Mouse (Mus musculus) duodenum, adult 2 months (tissue): ENCODE results near the gene Sec63. TPM values are rescaled to one million over a fixed set of nuclear protein-coding genes. Genes with fewer than 3 reads are reported as not detected.

Source experiments
- polyA plus RNA-seq: library from polyadenylated mRNA; depleted of rRNA; stranded (reverse); fragments of >200 nt; gene quantifications from 2 replicates; pipeline ENCODE4 v1.2.3, GENCODE M21; 2012; ENCODE audit warnings: low replicate concordance; rRNA removed

Sec63 gene
- 3.0 and 5.1 TPM in 2 replicates for polyA plus RNA-seq

GRCm38 (mm10) chr10:42760999-42761900, at the start of gene Sec63:
Gene Sec63 (plus strand): TSS chr10:42761496.

GRCm38 (mm10) chr10:42860159-42860911, 99.0 kb downstream of the Sec63 start, which contains the start of gene Scml4:
Gene Scml4 (plus strand): TSS chr10:42860370.

Other genes starting within 250 kb of the Sec63 start
- not detected in 2 replicates for gene Nr2e1, start 177.9 kb upstream of the Sec63 start, polyA plus RNA-seq
- 6.2 and 9.0 TPM in 2 replicates for gene Ostm1, start 177.7 kb upstream of the Sec63 start, polyA plus RNA-seq
- gene Scml4, start 98.9 kb downstream of the Sec63 start, polyA plus RNA-seq: 8.0 and 13.0 TPM in 2 replicates